Mouse (Mus musculus): ENCODE measurements around the gene Mertk. TPM values are rescaled to one million over a fixed set of nuclear protein-coding genes. Genes with fewer than 3 reads are reported as not detected.

The Mertk gene
- polyA plus RNA-seq, 1 experiment from 2014 or later, result 0.65 TPM

GRCm38 (mm10) chr2:128726626-128727025 is 27.9 kb downstream of the Mertk start:
- 87% methylated on average over 7 of the region's 7 CpGs for WGBS
- H3K9me3 ChIP-seq, result no peaks in the 10 kb centered on the region

GRCm38 (mm10) chr2:128727552-128727951 is 28.8 kb downstream of the Mertk start:
- no peak overlapping the region for H3K27ac ChIP-seq (replicated peaks)
- H3K27me3 ChIP-seq, result no peaks in the 10 kb centered on the region
- no peak overlapping the region for H3K4me3 ChIP-seq
- H3K9ac ChIP-seq (replicated peaks), result no peak overlapping the region
- WGBS, result 52% methylated on average over 3 of the region's 3 CpGs
- H3K36me3 ChIP-seq, result no peaks in the 10 kb centered on the region
- no peaks in the 10 kb centered on the region for H3K9me3 ChIP-seq
- no peaks in the 10 kb centered on the region for H3K4me1 ChIP-seq
- ATAC-seq (replicated peaks), result no peak
- no peak overlapping the region for H3K4me2 ChIP-seq (replicated peaks)

More at GRCm38 (mm10) chr2:128726626-128727025, 27.9 kb downstream of the Mertk start:
- no peaks in the 10 kb centered on the region for H3K4me1 ChIP-seq
- no peaks in the 10 kb centered on the region for H3K27me3 ChIP-seq
- no peak for ATAC-seq (replicated peaks)
- no peaks in the 10 kb centered on the region for H3K36me3 ChIP-seq
- no peak overlapping the region for H3K4me3 ChIP-seq
- no peak overlapping the region for H3K4me2 ChIP-seq (replicated peaks)
- H3K27ac ChIP-seq (replicated peaks), result no peak overlapping the region
- no peak overlapping the region for H3K9ac ChIP-seq (replicated peaks)

GRCm38 (mm10) chr2:128728066-128728465 is 29.3 kb downstream of the Mertk start:
- no peak for ATAC-seq (replicated peaks)
- H3K9me3 ChIP-seq, result no peaks in the 10 kb centered on the region
- WGBS, result 66% methylated on average over 4 of the region's 4 CpGs
- no peaks in the 10 kb centered on the region for H3K36me3 ChIP-seq
- no peak overlapping the region for H3K4me3 ChIP-seq
- no peaks in the 10 kb centered on the region for H3K27me3 ChIP-seq
- no peak overlapping the region for H3K27ac ChIP-seq (replicated peaks)
- no peak overlapping the region for H3K4me2 ChIP-seq (replicated peaks)
- H3K9ac ChIP-seq (replicated peaks), result no peak overlapping the region
- no peaks in the 10 kb centered on the region for H3K4me1 ChIP-seq

GRCm38 (mm10) chr2:128729141-128729540 is 30.4 kb downstream of the Mertk start:
- Histone ChIP-seq H3K27ac (replicated peaks) (no peak overlapping the region), H3K4me1 (no peaks in the 10 kb centered on the region), H3K4me3 (no peak overlapping the region), H3K9me3 (no peaks in the 10 kb centered on the region), H3K36me3 (no peaks in the 10 kb centered on the region), H3K27me3 (no peaks in the 10 kb centered on the region), H3K4me2 (replicated peaks) (no peak overlapping the region), H3K9ac (replicated peaks) (no peak overlapping the region)
- ATAC-seq (replicated peaks), result no peak
- WGBS, result 79% methylated on average over 7 of the region's 7 CpGs

- Histone ChIP-seq H3K9me3 (no peaks in the 10 kb centered on the region), H3K27me3 (no peaks in the 10 kb centered on the region), H3K36me3 (no peaks in the 10 kb centered on the region), H3K9ac (replicated peaks) (no peak overlapping the region), H3K4me3 (no peak overlapping the region), H3K4me1 (no peaks in the 10 kb centered on the region), H3K27ac (replicated peaks) (no peak overlapping the region), H3K4me2 (replicated peaks) (no peak overlapping the region)
- 77% methylated on average over 10 of the region's 10 CpGs for WGBS
- no peak for ATAC-seq (replicated peaks)
These were observed 32.8 kb downstream of the Mertk start for GRCm38 (mm10) chr2:128731514-128731913.

- Histone ChIP-seq H3K4me2 (replicated peaks) (no peak overlapping the region), H3K9me3 (no peaks in the 10 kb centered on the region), H3K27ac (replicated peaks) (no peak overlapping the region), H3K36me3 (no peaks in the 10 kb centered on the region), H3K4me3 (no peak overlapping the region), H3K9ac (replicated peaks) (no peak overlapping the region), H3K27me3 (no peaks in the 10 kb centered on the region), H3K4me1 (no peaks in the 10 kb centered on the region)
- no peak for ATAC-seq (replicated peaks)
- 84% methylated on average over 1 of the region's 1 CpGs for WGBS
These were observed 33.2 kb downstream of the Mertk start for GRCm38 (mm10) chr2:128731951-128732350.

- no peaks in the 10 kb centered on the region for H3K27me3 ChIP-seq
- no peaks in the 10 kb centered on the region for H3K9me3 ChIP-seq
- H3K4me3 ChIP-seq, result no peak overlapping the region
- H3K4me1 ChIP-seq, result 0 out of 2 replicates have a peak, but pooled peaks cover 5% of the 10 kb centered on the region
- H3K4me2 ChIP-seq (replicated peaks), result no peak overlapping the region
- WGBS, result 60% methylated on average over 3 of the region's 3 CpGs
- ATAC-seq (replicated peaks), result no peak
- H3K36me3 ChIP-seq, result no peaks in the 10 kb centered on the region
- H3K9ac ChIP-seq (replicated peaks), result no peak overlapping the region
- H3K27ac ChIP-seq (replicated peaks), result no peak overlapping the region
These were observed 36.3 kb downstream of the Mertk start for GRCm38 (mm10) chr2:128735089-128735488.

- WGBS, result 83% methylated on average over 2 of the region's 2 CpGs
- no peak overlapping the region for H3K27ac ChIP-seq (replicated peaks)
- H3K27me3 ChIP-seq, result no peaks in the 10 kb centered on the region
These were observed 38.3 kb downstream of the Mertk start for GRCm38 (mm10) chr2:128737051-128737450.

GRCm38 (mm10) chr2:128737796-128738195 is 39.0 kb downstream of the Mertk start:
- Histone ChIP-seq H3K27me3 (no peaks in the 10 kb centered on the region), H3K36me3 (no peaks in the 10 kb centered on the region), H3K4me2 (replicated peaks) (no peak overlapping the region), H3K4me1 (0 out of 2 replicates have a peak, but pooled peaks cover 5% of the 10 kb centered on the region), H3K27ac (replicated peaks) (no peak overlapping the region), H3K9ac (replicated peaks) (no peak overlapping the region), H3K4me3 (no peak overlapping the region), H3K9me3 (no peaks in the 10 kb centered on the region)
- no peak for ATAC-seq (replicated peaks)
- 84% methylated on average over 4 of the region's 4 CpGs for WGBS

More at GRCm38 (mm10) chr2:128737051-128737450, 38.3 kb downstream of the Mertk start:
- H3K9me3 ChIP-seq, result no peaks in the 10 kb centered on the region
- no peaks in the 10 kb centered on the region for H3K36me3 ChIP-seq
- ATAC-seq (replicated peaks), result no peak
- H3K4me2 ChIP-seq (replicated peaks), result no peak overlapping the region
- H3K9ac ChIP-seq (replicated peaks), result no peak overlapping the region
- no peak overlapping the region for H3K4me3 ChIP-seq
- 0 out of 2 replicates have a peak, but pooled peaks cover 5% of the 10 kb centered on the region for H3K4me1 ChIP-seq

- Histone ChIP-seq H3K9ac (replicated peaks) (no peak overlapping the region), H3K4me3 (no peak overlapping the region), H3K27me3 (no peaks in the 10 kb centered on the region), H3K9me3 (no peaks in the 10 kb centered on the region), H3K4me2 (replicated peaks) (no peak overlapping the region), H3K4me1 (0 out of 2 replicates have a peak, but pooled peaks cover 5% of the 10 kb centered on the region), H3K36me3 (no peaks in the 10 kb centered on the region), H3K27ac (replicated peaks) (no peak overlapping the region)
- WGBS, result 74% methylated on average over 10 of the region's 10 CpGs
- peak; percentile 64 for ATAC-seq (replicated peaks)
These were observed 40.0 kb downstream of the Mertk start for GRCm38 (mm10) chr2:128738725-128739258.

- Histone ChIP-seq H3K27me3 (no peaks in the 10 kb centered on the region), H3K4me3 (no peak overlapping the region), H3K4me1 (no peaks in the 10 kb centered on the region), H3K4me2 (replicated peaks) (no peak overlapping the region), H3K9ac (replicated peaks) (no peak overlapping the region), H3K36me3 (no peaks in the 10 kb centered on the region), H3K9me3 (no peaks in the 10 kb centered on the region), H3K27ac (replicated peaks) (no peak overlapping the region)
- no peak for ATAC-seq (replicated peaks)
- 60% methylated on average over 12 of the region's 12 CpGs for WGBS
These were observed 47.3 kb downstream of the Mertk start for GRCm38 (mm10) chr2:128745879-128746620.

- no peaks in the 10 kb centered on the region for H3K4me1 ChIP-seq
- no peak for ATAC-seq (replicated peaks)
- H3K36me3 ChIP-seq, result no peaks in the 10 kb centered on the region
- no peak overlapping the region for H3K27ac ChIP-seq (replicated peaks)
- WGBS, result 82% methylated on average over 5 of the region's 5 CpGs
- no peak overlapping the region for H3K4me2 ChIP-seq (replicated peaks)
- no peaks in the 10 kb centered on the region for H3K9me3 ChIP-seq
- H3K4me3 ChIP-seq, result no peak overlapping the region
- H3K9ac ChIP-seq (replicated peaks), result no peak overlapping the region
- H3K27me3 ChIP-seq, result no peaks in the 10 kb centered on the region
These were observed 47.9 kb downstream of the Mertk start for GRCm38 (mm10) chr2:128746621-128747151.
